Mouse (Mus musculus) retina, postnatal 1 day (tissue): ENCODE results near the gene Tmem59l.

Experiments used
- DNase-seq: peaks from one replicate; pipeline ENCODE4 v3.0.0-alpha.2; 2012

Gene Tmem59l

GRCm38 (mm10) chr8:70458462-70458861, 28.7 kb downstream of the Tmem59l start:
- DNase-seq, result no peak

GRCm38 (mm10) chr8:70457882-70458281, 29.3 kb downstream of the Tmem59l start:
- no peak for DNase-seq

DNA sequence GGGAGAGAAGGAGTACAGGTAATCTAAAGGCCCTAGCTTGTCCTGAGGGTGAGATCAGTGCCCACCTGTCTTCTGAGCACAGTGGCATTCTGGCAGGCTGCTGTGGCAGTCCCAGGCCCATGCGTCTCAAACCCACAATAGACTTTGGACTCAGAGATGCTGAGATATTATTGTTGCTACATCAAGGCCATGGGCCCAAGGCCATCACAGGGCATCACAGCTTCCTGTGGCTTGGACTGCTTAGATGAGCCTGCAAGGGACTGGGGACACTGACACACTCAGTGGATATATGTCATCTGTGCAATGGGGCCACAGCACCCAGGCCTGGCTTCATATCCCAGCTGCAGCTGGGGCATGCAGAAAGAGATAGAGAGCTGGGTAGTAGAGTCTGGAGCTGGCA, 30.2 kb downstream of the Tmem59l start:
- no peak for DNase-seq

DNA sequence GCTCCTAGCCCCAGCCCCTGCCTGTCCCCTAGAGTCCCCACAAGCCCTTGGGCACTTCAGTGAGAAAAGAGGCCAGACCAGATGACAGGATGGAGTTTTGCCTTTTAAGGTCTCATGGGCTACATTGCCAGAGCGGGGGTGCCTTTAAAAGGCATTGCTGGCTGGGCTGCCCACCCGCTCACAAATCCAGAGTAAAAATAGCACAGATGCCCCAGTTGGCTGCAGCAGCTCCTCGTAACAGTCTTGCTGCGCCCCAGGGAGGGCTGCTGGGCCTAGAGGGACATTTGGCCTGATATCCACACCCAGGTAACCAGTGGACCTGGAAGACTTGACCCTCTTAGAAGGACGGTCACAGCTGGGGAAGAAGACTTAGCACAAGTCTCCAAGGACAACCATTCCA, 33.3 kb downstream of the Tmem59l start:
- no peak for DNase-seq

DNA sequence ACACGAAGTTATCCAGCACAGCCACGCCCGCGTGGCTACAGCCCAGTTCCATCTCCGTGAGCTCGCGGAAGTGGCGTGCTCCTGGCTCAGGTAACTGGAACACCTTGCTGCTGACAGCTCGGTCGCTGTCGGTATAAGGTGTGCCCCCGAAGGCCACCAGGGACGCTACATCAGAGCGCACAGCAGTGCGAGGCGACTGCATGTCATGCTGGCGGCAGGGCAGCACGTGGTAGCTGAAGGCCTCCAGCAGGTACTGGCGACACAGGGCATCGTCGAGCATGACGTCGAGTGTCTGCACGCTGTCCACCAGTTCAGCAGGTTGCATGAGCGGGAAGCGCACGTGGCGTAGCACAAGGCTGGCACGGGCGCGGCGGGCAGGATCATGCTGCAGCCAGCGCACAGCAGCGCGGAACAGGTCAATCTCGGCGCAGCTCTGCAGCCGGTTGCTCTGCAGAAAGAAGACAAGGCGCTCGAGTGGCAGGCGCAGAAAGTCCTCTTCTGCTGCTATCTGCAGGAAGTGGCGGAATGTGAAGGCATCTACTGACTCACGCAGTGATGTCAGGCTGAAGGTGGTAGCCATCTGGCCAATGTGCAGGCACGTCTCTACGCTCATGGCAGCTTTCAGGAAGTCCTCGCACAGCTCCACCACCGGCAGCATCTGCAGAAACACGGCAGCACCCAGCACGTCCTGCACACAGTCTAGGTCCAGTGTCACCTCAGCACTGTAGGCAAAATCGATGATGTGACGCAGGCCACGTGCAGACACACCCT, 34.8 kb downstream of the Tmem59l start:
- DNase-seq, result no peak

GRCm38 (mm10) chr8:70447639-70448420, 39.3 kb downstream of the Tmem59l start:
- no peak for DNase-seq

DNA sequence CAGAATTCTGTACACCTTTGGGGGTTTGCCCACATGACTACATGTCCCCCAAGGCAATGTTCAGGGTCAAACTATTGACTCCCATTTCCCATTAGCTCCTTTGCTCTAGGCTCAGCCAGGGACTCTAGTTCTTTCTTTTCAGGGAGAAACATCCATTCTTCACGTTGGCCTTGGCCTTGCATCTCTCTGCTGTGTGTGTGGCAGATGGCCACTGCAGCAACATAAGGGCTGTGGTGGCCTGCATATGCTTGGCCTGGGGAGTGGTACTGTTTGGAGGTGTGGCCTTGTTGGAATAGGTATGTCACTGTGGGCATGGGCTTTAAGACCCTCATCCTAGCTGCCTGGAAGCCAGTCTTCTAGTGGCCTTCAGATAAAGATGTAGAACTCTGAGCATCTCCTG, 41.2 kb downstream of the Tmem59l start:
- DNase-seq, result no peak

- no peak for DNase-seq
Observed at GRCm38 (mm10) chr8:70443326-70443725, 43.8 kb downstream of the Tmem59l start.

DNA sequence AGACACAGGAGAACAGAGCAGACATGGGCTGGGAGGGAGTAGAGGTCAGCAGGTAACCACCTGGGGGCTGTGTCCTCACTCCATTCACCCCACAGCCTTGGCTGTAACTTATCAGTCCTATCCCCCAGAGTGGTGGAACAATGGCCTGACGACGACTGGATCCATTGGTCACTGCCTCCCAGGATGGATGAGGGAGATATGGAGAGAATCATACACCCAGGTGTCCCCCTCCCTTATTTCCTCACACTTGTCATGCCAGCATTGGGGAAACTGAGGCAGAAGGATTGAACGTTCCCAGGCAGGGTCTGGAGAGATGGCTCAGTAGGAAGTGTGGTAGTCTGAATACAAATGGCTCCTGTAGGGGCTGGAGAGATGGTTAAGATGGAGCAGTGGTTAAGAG, 45.6 kb downstream of the Tmem59l start:
- no peak for DNase-seq

- no peak for DNase-seq
Observed at GRCm38 (mm10) chr8:70440246-70440645, 46.9 kb downstream of the Tmem59l start.

GRCm38 (mm10) chr8:70439848-70440179, 47.3 kb downstream of the Tmem59l start:
- no peak for DNase-seq

- peak; percentile 98 for DNase-seq
Observed at GRCm38 (mm10) chr8:70439055-70439847, 47.9 kb downstream of the Tmem59l start, which contains the start of gene Crtc1. Gene Crtc1 (minus strand): TSS chr8:70439579.

GRCm38 (mm10) chr8:70438423-70438822, 48.7 kb downstream of the Tmem59l start:
- DNase-seq, result no peak

DNA sequence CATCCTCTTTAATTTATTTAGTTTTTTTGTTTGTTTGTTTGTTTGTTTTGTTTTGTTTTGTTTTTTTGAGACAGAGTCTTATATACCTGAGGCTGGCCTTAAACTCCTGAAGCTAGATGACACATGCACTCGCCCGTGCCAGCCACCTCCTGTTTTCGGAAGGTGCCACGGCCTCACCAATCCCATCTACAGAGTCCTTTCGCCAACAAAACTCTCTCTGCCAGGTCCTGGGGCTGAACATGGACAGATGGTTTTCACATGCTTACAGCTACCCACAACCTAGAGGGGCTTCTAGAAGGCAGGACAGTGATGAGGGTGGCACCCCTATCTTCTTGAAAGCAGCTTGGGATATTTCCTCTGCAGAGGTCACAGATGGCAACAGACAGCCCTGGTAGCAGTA, 52.0 kb downstream of the Tmem59l start:
- DNase-seq, result no peak
